Mouse (Mus musculus): Measurements from ENCODE around the gene Rasal3.

GRCm38 (mm10) chr17:32365296-32365695 lies 38.1 kb downstream of the Rasal3 start:
- TF ChIP-seq CTCF (IDR thresholded peaks at IDR 0.05; ENCODE audit: low read depth, low read length) (no peak), POLR2A (IDR thresholded peaks at IDR 0.05; ENCODE audit: extremely low read depth, insufficient read depth, low read length) (no peak)

All from liver, adult 2 months (tissue).